Mouse (Mus musculus) spleen, adult 2 months (tissue): ENCODE measurements around the gene Lrrc8c.

ENCODE experiments used
- CTCF ChIP-seq: fragments of 200-500 bp; IDR thresholded peaks from 2 replicates; pipeline ENCODE4 v1.5.1; 2011; ENCODE audit warnings: mild to moderate bottlenecking, inconsistent platforms; ENCODE audit not compliant: insufficient read depth, insufficient read length, insufficient replicate concordance; ENCODE audit errors: extremely low read depth
- POLR2A ChIP-seq: fragments of 200-500 bp; IDR thresholded peaks from 2 replicates; pipeline ENCODE4 v1.6.1; 2011; ENCODE audit warnings: low read depth, low read length, inconsistent platforms

DNA sequence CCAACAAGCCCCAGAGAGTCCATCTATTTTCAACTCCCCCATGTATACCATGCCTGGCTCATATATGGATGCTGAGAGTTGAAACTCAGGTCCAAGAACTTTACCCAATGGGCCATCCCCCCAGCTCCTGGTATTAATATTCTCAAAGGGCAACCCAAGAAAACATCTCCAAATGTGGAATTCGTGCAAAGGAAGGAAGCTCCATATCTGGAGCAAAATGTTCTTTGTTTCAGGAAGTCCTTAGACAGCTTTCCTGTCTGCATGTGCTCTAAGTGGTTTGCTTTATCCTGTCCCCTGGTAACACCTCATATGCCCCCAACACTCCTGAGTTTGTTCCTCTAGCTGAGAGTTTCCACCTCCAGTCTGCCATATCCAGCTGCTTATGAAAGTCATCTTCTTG lies 32.6 kb downstream of the Lrrc8c start:
- TF ChIP-seq CTCF (no peak), POLR2A (no peak)
